Mouse (Mus musculus) gastrocnemius, postnatal 25 days (tissue): ENCODE measurements around the gene Cenpa. TPM values are rescaled to one million over a fixed set of nuclear protein-coding genes. Genes with fewer than 3 reads are reported as not detected.

Source experiments
- DNase-seq: peaks from one replicate; pipeline ENCODE4 v3.0.0; 2022
- long read RNA-seq, 2 experiments: library from polyadenylated mRNA; stranded (forward); transcript quantifications; one replicate each; pipeline ENCODE4 v2.0.0; 2021
- total RNA-seq, 2 experiments: library from RNA; stranded (reverse); gene quantifications; 1 replicate in 1 of 2; 2 replicates in 1 of 2; pipeline ENCODE4 v1.2.3; 2021

Cenpa gene
- total RNA-seq: 1 to 10 TPM; 3.2 to 6.5 TPM
- long read RNA-seq, experiment 1, partial matches to known transcripts: 0 of 5 reads
- long read RNA-seq, experiment 1, other reads (novel, unspliced or antisense): 1 of 5 reads
- long read RNA-seq, experiment 2, partial matches to known transcripts: 0 of 5 reads
- long read RNA-seq, experiment 2, other reads (novel, unspliced or antisense): 4 of 5 reads

DNA sequence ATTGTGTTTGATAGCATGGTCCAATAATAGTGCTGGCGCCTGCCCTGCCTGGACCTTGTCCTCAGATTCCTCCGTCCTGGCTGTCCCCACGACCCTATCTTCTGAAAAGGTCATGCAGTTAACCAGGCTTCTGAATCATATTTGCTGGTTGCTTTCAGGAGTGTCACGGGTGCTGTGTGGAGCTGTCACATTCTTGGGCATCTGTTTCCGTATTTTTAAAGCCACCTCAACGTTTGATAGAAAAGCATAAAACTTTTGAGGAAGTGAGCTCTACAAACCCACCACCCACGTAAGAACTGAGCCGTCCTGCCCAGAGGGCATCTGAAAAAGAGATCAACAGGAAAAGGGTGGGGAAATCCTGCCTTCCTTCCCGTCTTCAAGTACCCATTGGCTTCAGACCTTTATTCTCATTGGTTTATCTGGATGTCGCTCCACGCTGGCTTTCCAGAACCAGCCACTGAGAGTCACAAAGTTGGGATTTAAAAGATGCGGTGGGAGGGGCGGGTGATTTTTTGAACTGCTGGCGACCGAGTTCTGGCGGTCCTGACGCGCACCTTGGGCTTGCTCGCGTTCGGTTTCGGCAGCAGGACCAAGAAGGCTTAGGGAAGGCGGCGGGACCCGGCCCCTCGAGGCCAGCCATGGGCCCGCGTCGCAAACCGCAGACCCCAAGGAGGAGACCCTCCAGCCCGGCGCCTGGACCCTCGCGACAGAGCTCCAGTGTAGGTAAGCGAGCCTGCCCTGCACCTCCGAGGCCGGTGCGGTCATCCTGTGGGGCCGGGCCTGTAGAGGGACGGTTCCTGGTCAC lies at the start of gene Cenpa:
TSS of gene Cenpa (plus strand) at position 387 of the 805 bp plus-strand sequence.
- peak; percentile 90 for DNase-seq

DNA sequence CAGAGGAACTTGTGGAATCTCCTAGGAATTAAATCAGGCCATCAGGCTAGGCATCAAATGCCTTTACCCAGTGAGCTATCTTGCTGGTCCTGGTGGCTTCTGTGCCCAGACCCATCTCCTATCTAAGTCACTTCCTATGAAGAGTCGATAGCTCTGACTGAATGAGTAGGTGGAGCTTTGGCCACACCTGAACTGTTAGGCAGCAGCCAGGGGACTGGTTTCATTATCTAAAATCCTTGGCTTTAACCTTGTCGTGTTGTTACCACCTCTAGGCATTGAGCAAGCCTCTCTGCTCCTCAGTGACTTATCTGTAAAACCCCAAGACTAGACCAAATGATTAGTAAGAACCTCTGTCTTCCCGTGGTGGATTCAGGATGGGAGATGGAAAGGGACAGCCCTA lies 49.2 kb upstream of the Cenpa start:
- DNase-seq: no peak

DNA sequence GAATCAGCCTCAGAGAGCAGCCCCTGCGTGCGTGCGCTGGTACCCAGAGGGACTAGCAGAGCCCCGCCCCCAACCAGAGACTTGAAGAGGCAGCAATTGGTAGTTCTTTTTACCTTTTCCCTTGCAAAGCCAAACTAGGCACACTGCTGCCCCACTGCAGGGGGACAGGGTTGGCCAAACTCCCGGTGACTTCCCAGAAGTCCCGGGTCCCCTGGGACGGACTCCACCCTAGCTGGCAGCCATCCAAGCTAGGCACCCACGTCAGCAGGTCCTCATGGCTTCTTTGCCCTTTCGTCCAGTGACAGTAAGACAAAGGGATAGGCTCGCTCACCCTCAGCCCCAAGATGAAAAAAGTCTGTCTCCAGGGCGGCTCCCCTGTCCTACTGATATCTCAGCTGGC lies 48.7 kb upstream of the Cenpa start:
- DNase-seq: no peak

DNA sequence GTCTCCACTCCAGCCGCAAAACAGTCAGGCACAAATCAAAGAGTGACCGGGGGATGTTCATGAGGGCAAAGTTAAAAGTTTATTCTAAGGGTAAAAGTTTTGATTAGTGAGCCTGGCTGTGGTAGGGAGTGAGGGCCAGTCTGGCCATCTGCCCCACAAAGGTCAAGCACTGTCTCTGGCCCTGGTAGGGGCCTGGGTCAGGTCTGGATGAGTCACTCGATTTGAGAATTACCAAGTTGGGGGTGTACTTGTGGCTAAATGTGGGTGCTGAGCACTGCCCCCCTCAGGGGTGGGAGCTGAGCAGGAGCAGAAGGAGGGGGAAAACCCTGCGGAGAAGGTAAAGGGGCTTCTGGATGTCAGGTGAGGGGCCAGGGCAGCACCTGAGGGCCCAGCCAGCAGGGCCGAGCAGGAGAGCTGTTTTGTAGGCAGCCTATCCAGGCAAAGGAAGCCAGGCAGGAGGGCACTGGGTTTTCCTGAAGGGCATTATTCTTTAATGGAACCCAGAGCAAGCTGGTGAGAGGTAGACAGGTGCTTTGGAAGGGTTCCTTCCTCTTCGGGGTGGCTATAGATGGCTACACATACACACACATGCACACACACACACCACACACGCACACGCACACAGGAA lies 48.1 kb upstream of the Cenpa start:
- DNase-seq: no peak

DNA sequence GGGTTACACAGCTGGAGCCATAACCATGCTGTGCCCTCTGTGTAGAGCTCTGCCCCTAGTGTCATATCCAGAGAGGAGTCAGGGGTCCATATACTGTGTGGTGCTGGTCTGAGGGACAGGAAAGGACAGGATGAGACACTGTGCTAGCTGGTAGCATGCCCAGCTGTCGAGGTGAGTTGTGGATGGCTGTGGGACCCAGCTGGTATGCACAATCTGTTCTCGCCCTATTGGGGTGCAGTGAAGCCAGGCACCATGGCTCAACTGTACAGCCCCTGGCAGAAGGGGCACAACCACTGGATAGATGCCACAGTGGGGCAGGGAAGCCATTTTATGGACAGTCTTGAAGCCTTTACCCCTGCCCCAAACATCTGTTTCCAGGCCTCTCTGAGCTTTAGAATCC lies 47.4 kb upstream of the Cenpa start:
- no peak for DNase-seq

DNA sequence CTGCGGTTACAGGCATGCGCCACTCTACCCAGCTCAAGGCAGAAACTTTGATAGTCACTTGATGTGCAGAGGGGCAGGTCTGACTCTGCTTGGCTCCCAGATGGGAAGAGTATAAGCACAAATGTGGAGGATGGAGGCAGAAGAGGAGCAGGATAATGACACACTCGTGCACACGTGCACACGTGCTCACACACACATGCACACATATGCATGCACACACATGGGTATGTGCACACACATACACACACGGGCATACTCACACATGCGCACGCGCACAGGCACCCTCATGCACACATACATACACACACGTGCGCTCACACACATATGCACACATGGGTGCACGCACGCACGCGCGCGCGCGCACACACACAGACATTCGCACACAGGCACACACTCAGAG lies 46.0 kb upstream of the Cenpa start:
- no peak for DNase-seq

DNA sequence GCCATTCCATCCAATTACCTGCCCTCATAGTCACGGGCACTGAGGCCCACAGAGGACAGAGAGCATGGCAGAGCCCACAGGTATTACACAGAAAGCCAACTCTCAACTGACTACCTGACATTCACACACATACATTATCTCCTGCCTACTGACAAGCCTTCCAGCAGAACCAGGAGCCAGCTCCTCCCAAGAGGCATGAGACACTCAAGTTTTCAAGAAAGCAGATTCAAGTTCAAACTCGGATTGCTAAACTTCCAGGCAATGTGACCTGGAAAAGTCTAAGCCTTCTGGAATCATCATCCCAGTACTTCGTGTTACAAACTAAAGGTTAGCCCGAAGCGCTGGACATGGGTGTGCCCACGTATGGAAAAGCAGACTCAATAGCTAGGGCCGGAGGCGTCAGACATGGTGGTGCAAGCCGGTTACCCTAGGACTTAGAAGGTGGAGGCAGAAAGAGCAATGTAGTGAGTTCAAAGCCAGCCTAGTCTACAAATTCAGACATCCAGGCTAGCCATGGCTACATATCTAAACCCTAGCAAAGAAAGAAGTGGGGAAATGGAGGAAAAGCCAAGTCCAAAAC lies 45.3 kb upstream of the Cenpa start:
- no peak for DNase-seq

DNA sequence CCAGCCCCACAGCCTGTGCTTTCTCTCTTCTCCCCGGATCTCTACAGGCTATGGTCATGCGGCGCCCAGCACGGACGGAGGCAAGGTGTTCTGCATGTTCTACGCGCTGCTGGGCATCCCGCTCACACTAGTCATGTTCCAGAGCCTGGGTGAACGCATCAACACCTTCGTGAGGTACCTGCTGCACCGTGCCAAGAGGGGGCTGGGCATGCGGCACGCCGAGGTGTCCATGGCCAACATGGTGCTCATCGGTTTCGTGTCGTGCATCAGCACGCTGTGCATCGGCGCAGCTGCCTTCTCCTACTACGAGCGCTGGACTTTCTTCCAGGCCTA lies 44.8 kb upstream of the Cenpa start:
- DNase-seq: no peak

DNA sequence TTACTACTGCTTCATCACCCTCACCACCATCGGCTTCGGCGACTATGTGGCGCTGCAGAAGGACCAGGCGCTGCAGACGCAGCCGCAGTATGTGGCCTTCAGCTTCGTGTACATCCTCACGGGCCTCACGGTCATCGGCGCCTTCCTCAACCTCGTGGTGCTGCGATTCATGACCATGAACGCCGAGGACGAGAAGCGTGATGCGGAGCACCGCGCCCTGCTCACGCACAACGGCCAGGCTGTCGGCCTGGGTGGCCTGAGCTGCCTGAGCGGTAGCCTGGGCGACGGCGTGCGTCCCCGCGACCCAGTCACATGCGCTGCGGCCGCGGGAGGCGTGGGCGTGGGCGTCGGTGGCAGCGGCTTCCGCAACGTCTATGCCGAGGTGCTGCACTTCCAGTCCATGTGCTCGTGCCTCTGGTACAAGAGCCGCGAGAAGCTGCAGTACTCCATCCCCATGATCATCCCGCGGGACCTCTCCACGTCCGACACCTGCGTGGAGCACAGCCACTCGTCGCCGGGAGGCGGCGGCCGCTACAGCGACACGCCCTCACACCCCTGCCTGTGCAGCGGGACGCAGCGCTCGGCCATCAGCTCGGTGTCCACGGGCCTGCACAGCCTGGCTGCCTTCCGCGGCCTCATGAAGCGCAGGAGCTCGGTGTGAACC lies 44.3 kb upstream of the Cenpa start:
- no peak for DNase-seq

DNA sequence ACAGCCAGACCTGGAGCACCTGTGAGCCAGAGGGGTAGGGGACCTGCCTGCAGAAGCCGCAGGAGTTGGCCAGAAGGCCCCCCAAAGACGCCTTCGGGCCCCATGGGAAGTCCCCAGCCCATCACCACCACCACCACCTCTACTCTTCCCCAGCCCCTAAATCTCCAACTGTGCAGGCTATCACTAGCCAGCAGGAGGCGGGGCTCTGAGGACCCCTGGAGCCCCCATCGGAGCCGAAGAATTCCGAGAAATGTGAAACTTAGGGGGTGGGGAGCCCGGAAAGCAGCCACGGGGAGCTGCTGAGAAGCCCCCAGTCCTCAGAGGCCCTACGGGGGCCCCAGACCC lies 43.8 kb upstream of the Cenpa start:
- DNase-seq: no peak

DNA sequence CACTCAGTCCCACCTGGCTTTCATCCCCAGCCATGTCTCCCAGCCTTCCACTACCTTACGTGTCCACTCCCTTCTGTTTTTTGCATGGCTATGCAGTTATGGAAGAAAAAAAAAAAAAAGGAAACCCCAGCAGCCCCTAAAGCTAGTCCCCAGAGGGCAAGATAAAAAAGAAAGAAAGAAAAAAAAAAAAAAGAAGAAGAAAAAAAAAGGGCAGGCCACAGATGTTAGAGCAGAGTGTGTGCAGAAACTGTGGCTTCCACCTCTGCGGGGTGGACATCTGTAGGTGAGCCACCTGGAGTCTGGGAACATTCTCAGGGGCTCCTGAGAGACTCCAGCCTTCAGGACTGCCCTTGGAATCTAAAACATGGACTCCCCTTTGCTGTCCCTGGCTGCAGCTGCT lies 43.2 kb upstream of the Cenpa start:
- DNase-seq: no peak

DNA sequence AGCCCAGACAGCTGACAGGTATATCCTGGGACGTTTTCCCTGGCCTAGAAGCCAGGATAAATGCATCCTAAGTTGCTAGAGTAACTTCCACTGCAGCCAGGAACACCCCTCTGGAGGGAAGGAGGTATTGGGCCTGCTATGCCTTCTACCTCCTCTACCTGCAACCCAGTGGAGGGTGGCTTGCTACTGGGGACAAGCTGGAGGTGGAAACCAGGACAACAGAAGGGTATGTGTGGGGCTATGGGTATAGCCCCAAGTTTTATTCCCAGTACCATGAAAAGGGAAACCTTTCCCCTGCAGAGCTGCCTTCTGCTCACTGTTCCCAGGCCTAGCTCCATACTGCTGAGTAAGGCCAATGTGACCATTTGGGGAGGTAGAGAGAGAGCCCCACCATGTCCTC lies 42.3 kb upstream of the Cenpa start:
- no peak for DNase-seq

DNA sequence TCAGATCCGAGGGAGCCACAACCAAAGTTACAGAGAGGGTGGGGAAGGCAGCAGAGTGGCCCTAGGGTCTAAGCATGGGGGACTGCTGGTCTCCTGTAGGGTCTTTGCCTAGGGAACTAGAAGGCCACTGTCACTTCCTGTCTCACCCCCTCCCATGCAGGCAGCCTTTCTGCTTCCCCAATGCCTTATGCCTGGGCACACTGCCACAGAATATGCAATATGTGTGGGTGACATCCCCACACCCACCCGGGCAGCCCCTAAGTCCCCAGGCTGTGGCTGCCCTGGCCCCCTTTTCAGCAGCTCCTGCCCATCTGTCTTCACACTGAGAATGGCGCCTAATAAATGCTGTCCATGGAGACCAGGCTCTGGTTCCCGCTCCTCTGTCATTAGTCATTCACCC lies 41.7 kb upstream of the Cenpa start:
- DNase-seq: no peak

DNA sequence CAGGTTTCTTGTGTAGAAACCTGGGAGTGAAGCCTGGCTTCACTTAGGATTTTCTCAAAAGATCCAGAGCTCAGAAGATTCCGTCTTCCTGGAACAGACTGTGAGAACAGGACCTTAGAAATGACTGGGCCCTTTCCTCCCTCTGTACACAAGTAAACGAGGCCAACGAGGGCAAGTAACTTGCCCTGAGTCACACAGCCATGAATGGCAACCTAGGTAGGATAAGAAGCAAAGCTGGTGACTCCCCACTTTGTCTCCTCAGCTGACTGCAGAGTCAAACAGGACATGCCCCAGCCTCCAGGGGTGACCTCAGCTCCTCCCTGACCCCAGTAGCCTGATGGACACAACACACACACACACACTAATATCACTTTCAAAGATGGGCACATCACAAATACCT lies 41.2 kb upstream of the Cenpa start:
- DNase-seq: no peak

DNA sequence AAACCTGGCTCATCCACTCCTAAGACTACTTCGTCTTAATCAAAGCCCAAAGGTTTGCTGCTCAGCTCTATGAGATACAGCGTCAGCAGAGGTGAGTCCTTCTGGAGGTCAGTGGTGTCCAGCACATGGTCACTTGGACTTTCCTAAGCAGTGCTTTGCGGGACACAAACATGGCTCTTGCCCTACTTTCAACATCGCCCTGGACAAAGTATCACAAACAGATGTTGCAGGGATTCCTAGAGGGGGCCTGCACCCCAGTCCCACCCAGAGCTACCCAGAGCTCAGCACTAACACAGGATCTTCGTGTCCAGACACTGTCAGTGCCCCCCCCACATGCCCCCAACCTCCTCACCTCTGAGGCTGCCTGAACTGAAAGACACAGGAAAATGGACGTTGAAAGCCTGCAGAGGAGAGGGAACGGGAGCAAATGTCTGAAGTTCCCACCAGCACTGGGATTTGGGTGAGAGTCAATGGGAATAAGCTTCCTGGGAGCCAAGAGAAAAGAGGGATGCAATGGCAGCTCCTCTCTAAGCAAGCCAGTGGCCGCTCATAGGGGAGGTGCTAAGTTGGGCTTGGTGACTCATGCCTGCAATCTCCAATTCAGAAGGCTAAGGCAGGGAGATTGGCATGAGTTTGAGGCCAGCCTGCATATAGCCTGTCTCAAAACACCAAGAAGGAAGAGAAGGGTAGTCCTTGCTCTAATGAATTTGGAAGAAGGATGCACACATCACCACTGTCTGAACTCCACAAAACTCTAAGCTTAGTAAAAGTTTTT lies 40.1 kb upstream of the Cenpa start:
- no peak for DNase-seq

DNA sequence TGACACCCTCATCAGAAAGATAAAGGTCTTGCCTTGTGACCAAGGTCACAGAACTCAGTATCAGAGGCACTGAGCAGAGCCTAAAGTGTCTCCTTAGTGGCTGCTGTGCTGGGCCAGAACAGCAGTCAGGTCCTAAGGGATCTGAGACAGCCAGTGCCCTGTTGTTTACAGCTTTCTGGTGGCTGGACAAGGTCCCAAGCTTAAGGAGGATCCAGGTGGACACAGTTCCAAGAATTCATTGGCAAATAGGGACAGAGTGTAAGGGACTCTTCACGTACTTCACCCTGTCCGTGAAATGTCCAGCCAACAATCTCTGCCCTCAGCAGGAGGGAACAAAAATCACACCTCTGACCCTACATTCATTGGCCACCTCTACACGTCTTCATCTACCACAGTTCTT lies 38.1 kb upstream of the Cenpa start:
- DNase-seq: no peak

DNA sequence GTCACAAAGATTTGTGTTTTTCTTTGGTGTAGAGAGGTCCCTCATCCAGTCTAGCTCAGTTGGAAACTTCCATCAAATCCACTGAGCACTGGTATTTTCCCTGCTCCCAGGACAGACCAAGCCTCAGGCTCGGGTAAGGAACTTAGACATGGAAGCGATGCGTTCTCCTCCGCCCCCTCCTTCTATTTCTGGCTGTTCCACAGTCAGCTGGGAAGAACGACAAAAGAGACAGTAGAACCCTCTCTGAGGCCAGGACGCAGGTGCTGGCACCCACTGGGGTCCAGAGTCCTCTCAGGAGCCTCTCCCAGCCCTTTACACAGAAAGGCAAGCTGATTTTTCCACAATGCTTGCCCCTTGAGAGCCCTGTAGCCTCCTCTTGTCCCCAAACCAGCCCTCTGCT lies 36.2 kb upstream of the Cenpa start:
- no peak for DNase-seq

DNA sequence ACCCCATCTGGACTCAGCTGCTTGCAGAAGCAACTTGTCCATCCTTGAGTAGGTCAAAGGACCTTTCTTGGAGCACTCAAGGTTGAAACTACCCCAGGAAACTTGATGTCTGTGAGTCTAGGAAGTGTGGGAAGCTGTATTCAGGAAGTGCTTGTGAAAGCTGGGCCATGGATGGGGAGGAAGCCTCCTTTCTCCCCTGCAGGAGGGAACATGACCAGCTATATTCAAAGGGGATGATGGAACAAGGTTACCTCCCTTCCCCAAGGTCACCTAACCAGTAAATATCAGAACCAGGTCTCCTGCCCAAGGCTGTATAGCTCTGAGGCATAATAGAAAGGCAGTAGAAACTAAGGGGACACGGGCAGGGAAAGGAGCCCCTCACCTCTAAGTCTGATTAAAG lies 34.4 kb upstream of the Cenpa start:
- DNase-seq: no peak

DNA sequence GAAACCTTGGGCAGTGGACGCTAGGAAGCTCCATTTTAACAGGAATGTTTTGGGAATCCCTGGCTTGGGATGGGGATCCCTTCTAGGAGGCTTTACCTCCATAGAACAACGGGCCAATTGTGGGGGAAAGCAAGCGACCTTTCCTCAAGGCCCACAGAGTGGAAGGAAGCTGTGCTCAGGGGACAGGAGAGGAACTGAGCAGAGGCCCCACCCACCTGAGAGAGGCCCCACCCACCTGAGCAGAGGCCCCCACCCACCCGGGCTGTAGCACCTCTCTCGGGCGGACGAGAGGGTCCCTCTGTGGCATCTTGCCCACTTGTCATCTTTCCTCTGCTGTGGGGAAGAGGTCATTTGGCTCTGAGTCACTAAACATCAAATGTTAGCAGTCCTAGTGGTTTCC lies 29.6 kb upstream of the Cenpa start:
- DNase-seq: no peak

DNA sequence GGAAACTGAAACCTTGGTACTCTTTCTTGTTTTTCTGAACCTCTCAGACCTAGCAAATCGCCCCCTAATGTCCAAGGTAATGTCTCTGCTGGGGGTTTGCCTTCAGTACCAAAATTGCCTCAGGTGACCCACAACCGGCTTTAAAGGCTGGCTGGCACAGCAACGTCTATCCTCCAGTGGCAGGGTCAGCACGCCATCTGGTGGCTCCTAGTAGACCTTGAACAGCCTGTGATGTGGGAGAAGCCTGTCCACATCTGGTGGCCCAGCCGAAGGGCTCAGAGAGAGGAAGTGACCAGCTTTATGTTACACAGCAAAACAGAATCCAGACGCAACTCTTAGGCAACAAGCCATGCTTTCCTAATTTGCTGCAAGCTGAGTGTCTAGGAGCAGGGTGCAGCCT lies 28.5 kb upstream of the Cenpa start:
- peak; percentile 66 for DNase-seq

DNA sequence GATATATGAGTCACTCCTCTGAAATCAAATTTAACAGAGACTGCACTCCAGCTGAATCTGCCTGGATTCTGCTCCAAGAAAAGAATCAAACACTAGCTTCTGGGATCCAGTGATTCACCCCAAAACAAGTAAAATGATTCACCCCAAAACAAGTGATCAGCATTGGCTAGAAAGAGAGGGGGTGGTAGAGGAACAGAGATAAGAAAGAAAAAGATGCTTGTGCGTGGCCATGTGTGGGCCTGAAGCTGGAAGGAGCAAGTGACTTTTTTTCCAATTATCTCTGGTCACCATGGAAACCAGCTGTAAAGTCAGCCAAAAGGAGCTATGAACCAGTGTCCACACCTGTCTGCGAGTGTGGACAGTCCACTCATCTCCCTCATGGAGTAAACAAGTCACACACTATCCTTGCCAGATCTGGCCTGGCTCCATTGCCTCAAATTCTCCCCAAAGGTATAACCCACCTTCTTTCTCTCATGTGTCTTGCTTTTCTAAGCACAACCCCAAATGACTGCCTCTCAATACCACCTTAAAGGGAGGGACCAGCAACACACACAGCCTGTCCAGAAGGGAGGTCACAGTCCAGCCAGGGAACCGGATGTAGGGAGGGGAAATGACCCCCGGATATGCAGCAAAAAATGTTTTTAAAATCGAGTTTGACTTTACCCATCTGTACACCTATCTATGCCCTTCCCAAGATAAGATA lies 22.9 kb upstream of the Cenpa start:
- DNase-seq: no peak

DNA sequence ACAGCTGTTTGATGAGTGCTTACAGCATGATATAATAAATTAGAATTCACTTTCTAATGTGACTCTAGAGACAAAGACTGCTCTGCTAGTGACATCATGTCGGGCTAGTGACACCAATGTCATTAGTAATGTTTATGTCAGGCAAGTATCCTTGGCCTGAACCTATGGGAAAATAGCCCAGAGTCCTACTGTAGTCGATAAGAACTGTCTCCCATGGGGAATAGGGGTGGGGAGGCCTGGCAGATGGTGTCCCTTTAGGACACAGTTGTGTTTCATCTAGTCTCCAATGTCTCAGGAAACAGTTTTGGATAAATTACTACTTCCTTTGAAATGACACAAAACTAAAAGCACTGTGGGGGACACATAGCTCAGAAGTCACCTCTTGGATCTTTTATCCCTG lies 20.5 kb upstream of the Cenpa start:
- no peak for DNase-seq
